Mouse (Mus musculus) forebrain, embryonic 14.5 days (tissue): Measurements from ENCODE around the gene Rhox2g. TPM values are rescaled to one million over a fixed set of nuclear protein-coding genes. Genes with fewer than 3 reads are reported as not detected.

Experiments used
- polyA plus RNA-seq: library from polyadenylated mRNA; unstranded; fragments of >200 nt; fragmentation: Nextera tagmentation; extraction: Ambion mirVana; gene quantifications from 2 replicates; pipeline ENCODE4 v1.2.1, GENCODE M21; 2014

Gene Rhox2g
- polyA plus RNA-seq, 1 experiment from 2014 or later = not detected

Other genes with a start within 250 kb of the Rhox2g start
- not detected in 2 replicates for gene Rhox2b, start 231.4 kb downstream of the Rhox2g start, polyA plus RNA-seq
- gene Rhox4b, start 211.0 kb downstream of the Rhox2g start, polyA plus RNA-seq = not detected in 2 replicates
- gene Rhox2c, start 189.8 kb downstream of the Rhox2g start, polyA plus RNA-seq = not detected in 2 replicates
- gene Rhox3c, start 184.9 kb downstream of the Rhox2g start, polyA plus RNA-seq = not detected in 2 replicates
- gene Rhox4c, start 163.1 kb downstream of the Rhox2g start, polyA plus RNA-seq = not detected in 2 replicates
- not detected in 2 replicates for gene Rhox2d, start 150.0 kb downstream of the Rhox2g start, polyA plus RNA-seq
- not detected in 2 replicates for gene Rhox4d, start 129.1 kb downstream of the Rhox2g start, polyA plus RNA-seq
- gene Rhox2e, start 113.0 kb downstream of the Rhox2g start, polyA plus RNA-seq = not detected in 2 replicates
- gene Rhox3e, start 101.5 kb downstream of the Rhox2g start, polyA plus RNA-seq = not detected in 2 replicates
- gene Rhox4e, start 86.1 kb downstream of the Rhox2g start, polyA plus RNA-seq = not detected in 2 replicates
- not detected in 2 replicates for gene Rhox2f, start 72.1 kb downstream of the Rhox2g start, polyA plus RNA-seq
- not detected in 2 replicates for gene Rhox3f, start 62.5 kb downstream of the Rhox2g start, polyA plus RNA-seq
- gene Rhox4f, start 35.8 kb downstream of the Rhox2g start, polyA plus RNA-seq = not detected in 2 replicates
- gene Rhox3g, start 14.9 kb downstream of the Rhox2g start, polyA plus RNA-seq = not detected in 2 replicates
- not detected in 2 replicates for gene Rhox4g, start 7.9 kb upstream of the Rhox2g start, polyA plus RNA-seq
- gene Rhox3h, start 25.3 kb upstream of the Rhox2g start, polyA plus RNA-seq = not detected in 2 replicates
- gene Rhox2h, start 29.8 kb upstream of the Rhox2g start, polyA plus RNA-seq = not detected in 2 replicates
- gene Rhox5, start 161.4 kb upstream of the Rhox2g start, polyA plus RNA-seq = not detected in 2 replicates
- gene Rhox6, start 183.4 kb upstream of the Rhox2g start, polyA plus RNA-seq = not detected in 2 replicates
- not detected in 2 replicates for gene Rhox7a, start 188.2 kb upstream of the Rhox2g start, polyA plus RNA-seq
- gene Rhox8, start 235.5 kb upstream of the Rhox2g start, polyA plus RNA-seq = not detected in 2 replicates